Mouse (Mus musculus): ENCODE measurements around the gene Gm20458. TPM values are rescaled to one million over a fixed set of nuclear protein-coding genes. Genes with fewer than 3 reads are reported as not detected.

The Gm20458 gene
- total RNA-seq, 1 experiment from 2014 or later: not detected

GRCm38 (mm10) chr2:164444701-164445100 is 16.1 kb upstream of the Gm20458 start:
- no peak for ATAC-seq (replicated peaks in 1 of 2; ENCODE audit: insufficient read depth in 1 of 2, low FRiP score in 2 of 2, low TSS enrichment in 1 of 2, low read depth in 1 of 2, poor library complexity in 2 of 2, severe bottlenecking in 2 of 2)

- no peak for ATAC-seq (replicated peaks in 1 of 2; ENCODE audit: insufficient read depth in 1 of 2, low FRiP score in 2 of 2, low TSS enrichment in 1 of 2, low read depth in 1 of 2, poor library complexity in 2 of 2, severe bottlenecking in 2 of 2)
Measured at GRCm38 (mm10) chr2:164445399-164446085, 15.2 kb upstream of the Gm20458 start.

GRCm38 (mm10) chr2:164446086-164446469 is 14.7 kb upstream of the Gm20458 start:
- no peak for ATAC-seq (replicated peaks in 1 of 2; ENCODE audit: insufficient read depth in 1 of 2, low FRiP score in 2 of 2, low TSS enrichment in 1 of 2, low read depth in 1 of 2, poor library complexity in 2 of 2, severe bottlenecking in 2 of 2)

GRCm38 (mm10) chr2:164448140-164448539 is 12.6 kb upstream of the Gm20458 start:
- ATAC-seq (replicated peaks in 1 of 2; ENCODE audit: insufficient read depth in 1 of 2, low FRiP score in 2 of 2, low TSS enrichment in 1 of 2, low read depth in 1 of 2, poor library complexity in 2 of 2, severe bottlenecking in 2 of 2): no peak

GRCm38 (mm10) chr2:164448921-164449320 is 11.8 kb upstream of the Gm20458 start:
- ATAC-seq (replicated peaks in 1 of 2; ENCODE audit: insufficient read depth in 1 of 2, low FRiP score in 2 of 2, low TSS enrichment in 1 of 2, low read depth in 1 of 2, poor library complexity in 2 of 2, severe bottlenecking in 2 of 2): no peak

GRCm38 (mm10) chr2:164449341-164450042 is 11.3 kb upstream of the Gm20458 start:
- ATAC-seq (replicated peaks in 1 of 2; ENCODE audit: insufficient read depth in 1 of 2, low FRiP score in 2 of 2, low TSS enrichment in 1 of 2, low read depth in 1 of 2, poor library complexity in 2 of 2, severe bottlenecking in 2 of 2): no peak

GRCm38 (mm10) chr2:164452000-164452676 is 8.6 kb upstream of the Gm20458 start:
- ATAC-seq (replicated peaks in 1 of 2; ENCODE audit: insufficient read depth in 1 of 2, low FRiP score in 2 of 2, low TSS enrichment in 1 of 2, low read depth in 1 of 2, poor library complexity in 2 of 2, severe bottlenecking in 2 of 2): 0 out of 4 replicates have a peak, but pooled peaks of 1 of the 2 experiments have one; percentile 32

GRCm38 (mm10) chr2:164453047-164453757 is 7.6 kb upstream of the Gm20458 start:
- no peak for ATAC-seq (replicated peaks in 1 of 2; ENCODE audit: insufficient read depth in 1 of 2, low FRiP score in 2 of 2, low TSS enrichment in 1 of 2, low read depth in 1 of 2, poor library complexity in 2 of 2, severe bottlenecking in 2 of 2)

GRCm38 (mm10) chr2:164453887-164454500 is 6.8 kb upstream of the Gm20458 start:
- ATAC-seq (replicated peaks in 1 of 2; ENCODE audit: insufficient read depth in 1 of 2, low FRiP score in 2 of 2, low TSS enrichment in 1 of 2, low read depth in 1 of 2, poor library complexity in 2 of 2, severe bottlenecking in 2 of 2): no peak

- no peak for ATAC-seq (replicated peaks in 1 of 2; ENCODE audit: insufficient read depth in 1 of 2, low FRiP score in 2 of 2, low TSS enrichment in 1 of 2, low read depth in 1 of 2, poor library complexity in 2 of 2, severe bottlenecking in 2 of 2)
Measured at GRCm38 (mm10) chr2:164454846-164455245, 5.9 kb upstream of the Gm20458 start.

GRCm38 (mm10) chr2:164455421-164456190 is 5.2 kb upstream of the Gm20458 start:
- ATAC-seq (replicated peaks in 1 of 2; ENCODE audit: insufficient read depth in 1 of 2, low FRiP score in 2 of 2, low TSS enrichment in 1 of 2, low read depth in 1 of 2, poor library complexity in 2 of 2, severe bottlenecking in 2 of 2): no peak

- no peak for ATAC-seq (replicated peaks in 1 of 2; ENCODE audit: insufficient read depth in 1 of 2, low FRiP score in 2 of 2, low TSS enrichment in 1 of 2, low read depth in 1 of 2, poor library complexity in 2 of 2, severe bottlenecking in 2 of 2)
Measured at GRCm38 (mm10) chr2:164456413-164456812, 4.4 kb upstream of the Gm20458 start.

GRCm38 (mm10) chr2:164456864-164457300 is 3.9 kb upstream of the Gm20458 start, which contains the start of gene Sys1:
Sys1 (plus strand) TSS chr2:164456964.
- ATAC-seq (replicated peaks in 1 of 2; ENCODE audit: insufficient read depth in 1 of 2, low FRiP score in 2 of 2, low TSS enrichment in 1 of 2, low read depth in 1 of 2, poor library complexity in 2 of 2, severe bottlenecking in 2 of 2): no peak

GRCm38 (mm10) chr2:164457942-164458341 is 2.8 kb upstream of the Gm20458 start:
- ATAC-seq (replicated peaks in 1 of 2; ENCODE audit: insufficient read depth in 1 of 2, low FRiP score in 2 of 2, low TSS enrichment in 1 of 2, low read depth in 1 of 2, poor library complexity in 2 of 2, severe bottlenecking in 2 of 2): no peak

- ATAC-seq (replicated peaks in 1 of 2; ENCODE audit: insufficient read depth in 1 of 2, low FRiP score in 2 of 2, low TSS enrichment in 1 of 2, low read depth in 1 of 2, poor library complexity in 2 of 2, severe bottlenecking in 2 of 2): no peak; a peak in 1 of 4 replicates
Measured at GRCm38 (mm10) chr2:164458535-164458934, 2.2 kb upstream of the Gm20458 start.

- no peak for ATAC-seq (replicated peaks in 1 of 2; ENCODE audit: insufficient read depth in 1 of 2, low FRiP score in 2 of 2, low TSS enrichment in 1 of 2, low read depth in 1 of 2, poor library complexity in 2 of 2, severe bottlenecking in 2 of 2)
Measured at GRCm38 (mm10) chr2:164465161-164465560, 4.4 kb downstream of the Gm20458 start.
